In the genomic region with DNA sequence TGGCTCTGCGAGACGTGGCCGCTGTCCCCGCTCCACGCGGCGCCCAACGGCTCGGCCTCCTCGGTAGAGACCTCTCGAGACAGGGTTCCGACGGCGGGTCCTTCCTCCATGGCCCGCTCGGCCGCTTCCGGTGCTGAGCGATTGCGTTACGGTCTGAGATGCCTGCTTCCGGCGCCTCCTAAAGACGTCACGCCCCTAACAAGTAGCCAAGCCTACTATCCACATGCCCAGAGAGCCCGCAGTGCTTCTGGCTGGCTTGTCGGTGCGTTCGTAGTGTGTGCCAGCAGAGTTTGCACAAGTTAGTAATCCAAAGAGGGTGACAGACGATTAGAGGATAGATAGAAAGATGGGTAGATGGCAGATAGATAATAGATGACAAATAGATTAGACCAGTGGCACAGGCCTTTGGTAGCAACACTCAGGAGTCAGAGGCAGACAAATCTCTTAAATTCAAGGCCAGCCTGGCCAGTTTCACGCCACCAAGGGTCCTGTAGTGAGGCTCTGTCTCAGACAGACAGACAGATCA, we compare ENCODE assay signal across 8 mouse cellular contexts. TPM values are rescaled to one million over a fixed set of nuclear protein-coding genes. Genes with fewer than 3 reads are reported as not detected.
DNase-seq lines count a peak whose midpoint lies in the region; ATAC-seq and TF ChIP-seq lines count a peak whose summit lies in the region.

A gene (minus strand): TSS at position 115 of the 526 bp plus-strand sequence.

- peak; percentile 63; the same call in 1 of the 2 replicates for TF ChIP-seq POLR2A in liver, adult 2 months (IDR thresholded peaks at IDR 0.05; ENCODE audit: extremely low read depth, insufficient read depth, low read length)
- TF ChIP-seq POLR2A in myocyte (IDR thresholded peaks at IDR 0.05; ENCODE audit: insufficient read length, low read depth) = peak; percentile 70

- peaks cover 8% of the 10 kb centered on the region for H3K79me2 ChIP-seq in liver, adult 2 months (ENCODE audit: control insufficient read depth, insufficient read depth, low read length)
- peaks cover 11% of the 10 kb centered on the region for H3K79me2 ChIP-seq in myocyte (ENCODE audit: control insufficient read depth, insufficient read depth)

- H3K27me3 ChIP-seq in heart, embryonic 11.5 days (ENCODE audit: control insufficient read depth, insufficient read depth, low read length) = peaks cover 5% of the 10 kb centered on the region; the same call in 1 of the 2 replicates
- no peaks in the 10 kb centered on the region for H3K27me3 ChIP-seq in kidney, embryonic 16.5 days (ENCODE audit: insufficient read depth, low read length)
- no peaks in the 10 kb centered on the region for H3K27me3 ChIP-seq in liver, adult 2 months (ENCODE audit: control insufficient read depth, insufficient read depth, low read length)
- H3K27me3 ChIP-seq in myocyte (ENCODE audit: control insufficient read depth, insufficient read depth, insufficient read length) = peaks cover 15% of the 10 kb centered on the region
- no peaks in the 10 kb centered on the region for H3K27me3 ChIP-seq in splenic B cell, adult 2 months (ENCODE audit: control insufficient read depth, insufficient read depth, low read length, poor library complexity, severe bottlenecking)

- H3ac ChIP-seq in myocyte (ENCODE audit: control insufficient read depth, insufficient read length) = peak within 1 kb of the TSS; percentile 73

- TF ChIP-seq CTCF in liver, adult 2 months (IDR thresholded peaks at IDR 0.05; ENCODE audit: low read depth, low read length) = no peak

- H3K4me3 ChIP-seq in heart, embryonic 11.5 days (ENCODE audit: low read depth, low read length) = peak within 1 kb of the TSS; percentile 71
- peak within 1 kb of the TSS; percentile 98 for H3K4me3 ChIP-seq in kidney, embryonic 16.5 days (ENCODE audit: low read length)
- peak within 1 kb of the TSS; percentile 88 for H3K4me3 ChIP-seq in liver, adult 2 months (ENCODE audit: insufficient read depth, low read depth, low read length)
- H3K4me3 ChIP-seq in myocyte = peak within 1 kb of the TSS; percentile 52

- 0 out of 2 replicates have a peak within 1 kb of the TSS, but pooled peaks have one; percentile 15 for H3K27ac ChIP-seq in heart, embryonic 11.5 days (ENCODE audit: low read depth, low read length)
- no peak within 1 kb of the TSS for H3K27ac ChIP-seq in kidney, embryonic 16.5 days (ENCODE audit: low read length)
- H3K27ac ChIP-seq in liver, adult 2 months (replicated peaks; ENCODE audit: insufficient read depth, low read depth, low read length) = peak within 1 kb of the TSS; percentile 74

- H3K4me2 ChIP-seq in heart, embryonic 11.5 days = peak within 1 kb of the TSS; percentile 99
- peak within 1 kb of the TSS; percentile 96 for H3K4me2 ChIP-seq in kidney, embryonic 16.5 days (replicated peaks; ENCODE audit: low read depth, low read length)
- H3K4me2 ChIP-seq in myocyte (ENCODE audit: low read depth) = peak within 1 kb of the TSS; percentile 96

- peak; percentile 87 for ATAC-seq in erythroblast, adult 5-6 weeks (replicated peaks; ENCODE audit: low FRiP score, poor library complexity, severe bottlenecking)
- ATAC-seq in heart, embryonic 11.5 days (replicated peaks; ENCODE audit: insufficient number of reproducible peaks, low FRiP score, low TSS enrichment) = peak; percentile 85
- peak; percentile 94 for ATAC-seq in kidney, embryonic 16.5 days (ENCODE audit: low FRiP score, low TSS enrichment)

- WGBS in heart, embryonic 11.5 days (ENCODE audit: insufficient replicate concordance) = 4% methylated on average over 31 of the region's 31 CpGs
- 5% methylated on average over 31 of the region's 31 CpGs for WGBS in kidney, embryonic 16.5 days
- WGBS in liver, adult 2 months = 2% methylated on average over 31 of the region's 31 CpGs

- no peaks in the 10 kb centered on the region for H3K36me3 ChIP-seq in heart, embryonic 11.5 days (ENCODE audit: control insufficient read depth, insufficient read depth, low read length)
- no peaks in the 10 kb centered on the region for H3K36me3 ChIP-seq in kidney, embryonic 16.5 days (ENCODE audit: insufficient read depth, low read length)
- H3K36me3 ChIP-seq in liver, adult 2 months (ENCODE audit: control insufficient read depth, insufficient read depth, low read length) = no peaks in the 10 kb centered on the region
- H3K36me3 ChIP-seq in myocyte (ENCODE audit: control insufficient read depth, insufficient read depth) = no peaks in the 10 kb centered on the region
- H3K36me3 ChIP-seq in splenic B cell, adult 2 months (ENCODE audit: control insufficient read depth, insufficient read depth, low read length, poor library complexity, severe bottlenecking) = no peaks in the 10 kb centered on the region

- H3K9ac ChIP-seq in heart, embryonic 11.5 days (ENCODE audit: low read depth, low read length) = peak within 1 kb of the TSS; percentile 90
- H3K9ac ChIP-seq in kidney, embryonic 16.5 days (replicated peaks; ENCODE audit: low read length) = peak within 1 kb of the TSS; percentile 90
- H3K9ac ChIP-seq in liver, adult 2 months (ENCODE audit: low read depth, low read length) = peak within 1 kb of the TSS; percentile 81

- peaks cover 13% of the 10 kb centered on the region; the same call in 1 of the 2 replicates for H3K4me1 ChIP-seq in heart, embryonic 11.5 days (ENCODE audit: control insufficient read depth, insufficient read depth, low read length)
- peaks cover 12% of the 10 kb centered on the region for H3K4me1 ChIP-seq in kidney, embryonic 16.5 days (ENCODE audit: insufficient read depth, low read length)
- H3K4me1 ChIP-seq in liver, adult 2 months (ENCODE audit: control insufficient read depth, insufficient read depth, low read length) = peaks cover 9% of the 10 kb centered on the region; the same call in 1 of the 2 replicates

- H3K9me3 ChIP-seq in heart, embryonic 11.5 days (replicated peaks; ENCODE audit: control insufficient read depth, low read length) = no peaks in the 10 kb centered on the region
- no peaks in the 10 kb centered on the region for H3K9me3 ChIP-seq in kidney, embryonic 16.5 days (ENCODE audit: low read length)

- DNase-seq in B cell, adult 2 months = peak; percentile 94
- peak; percentile 98 for DNase-seq in brain, adult 2 months (ENCODE audit: low read depth, low spot score)
- DNase-seq in liver, adult 2 months (ENCODE audit: extremely low read depth, low read depth, low spot score) = peak; percentile 80
- peak; percentile 91 for DNase-seq in splenic B cell, adult 2 months (ENCODE audit: low read depth, low spot score)

TF ChIP-seq in myocyte, 11 proteins besides CTCF, POLR2A, EP300 and RAD21:
- TF ChIP-seq POLR2AphosphoS2 (IDR thresholded peaks at IDR 0.05; ENCODE audit: insufficient read length, low read depth) (peak; percentile 40), CEBPB (IDR thresholded peaks at IDR 0.05; ENCODE audit: insufficient read depth, poor library complexity, severe bottlenecking) (0 out of 2 replicates have a peak, but pooled peaks have one; percentile 12), SRF (IDR thresholded peaks at IDR 0.05; ENCODE audit: control insufficient read depth, insufficient read length, low read depth) (peak; percentile 43), MYOD1 (IDR thresholded peaks at IDR 0.05; ENCODE audit: control insufficient read depth in 1 of 3, insufficient read length in 2 of 3, low read depth in 2 of 3) (no peak)

RNA-seq across cellular contexts. Expression of the gene that starts here (rescaled TPM):
- 2.3 TPM in 2 replicates for total RNA-seq in erythroblast, adult 5-6 weeks (2015; ENCODE audit: low replicate concordance)
- total RNA-seq in erythroblast, adult 5-6 weeks (2017; ENCODE audit: low replicate concordance) = 8.3 and 10.0 TPM in 2 replicates
- polyA plus RNA-seq in heart, embryonic 11.5 days (2014; fragmentation: Nextera tagmentation; extraction: Ambion mirVana) = 20.0 and 20.1 TPM in 2 replicates
- polyA plus RNA-seq in kidney, embryonic 16.5 days (2015; fragmentation: Nextera tagmentation; extraction: Ambion mirVana) = 24.9 and 25.4 TPM in 2 replicates
- 12.9 and 15.7 TPM in 2 replicates for total RNA-seq in liver, adult 2 months (2014; rRNA removed)
- polyA plus RNA-seq in liver, adult 2 months (2012; rRNA removed) = 16.5 and 19.4 TPM in 2 replicates
- polyA plus RNA-seq in myocyte (2012; fragmentation: generic; extraction: Trizol) = 20.3 TPM
